Mouse (Mus musculus) heart, embryonic 14.5 days (tissue): ENCODE data around the gene Tbl1xr1. TPM values are rescaled to one million over a fixed set of nuclear protein-coding genes. Genes with fewer than 3 reads are reported as not detected.

Experiments used
- ATAC-seq: fragments of 200-750 bp; cut with Nextera tagmentation; 2 replicates; pipeline ENCODE4 v1.8.0; 2017; ENCODE audit warnings: low read depth, moderate TSS enrichment; ENCODE audit not compliant: insufficient number of reproducible peaks, insufficient read depth, low FRiP score
- H3K27ac ChIP-seq, 2 experiments: fragments of 200-500 bp in 1 of 2; fragments of 300-500 bp in 1 of 2; sonication (generic) in 1 of 2; replicated peaks in 1 of 2; 2 replicates each; pipeline ENCODE4 v1.5.1; 2012 to 2014; ENCODE audit warnings: low read depth in 2 of 2, low read length in 2 of 2, control low read depth in 1 of 2, mild to moderate bottlenecking in 1 of 2, mixed read lengths in 1 of 2; ENCODE audit not compliant: control insufficient read depth in 1 of 2, insufficient read depth in 1 of 2
- H3K27me3 ChIP-seq: fragments of 300-500 bp; sonication (generic); 2 replicates; pipeline ENCODE4 v1.6.1; 2014; ENCODE audit warnings: mild to moderate bottlenecking, low read length, control low read depth; ENCODE audit not compliant: control insufficient read depth, insufficient read depth
- H3K36me3 ChIP-seq: fragments of 300-500 bp; sonication (generic); 2 replicates; pipeline ENCODE4 v1.6.1; 2014; ENCODE audit warnings: mild to moderate bottlenecking, control low read depth, low read length, mixed read lengths; ENCODE audit not compliant: control insufficient read depth, insufficient read depth
- H3K4me1 ChIP-seq, 2 experiments: fragments of 200-500 bp in 1 of 2; fragments of 300-500 bp in 1 of 2; sonication (generic) in 1 of 2; 2 replicates each; pipeline ENCODE4 v1.6.1; 2012 to 2014; ENCODE audit warnings: low read length in 2 of 2, control low read depth in 1 of 2, mixed read lengths in 1 of 2; ENCODE audit not compliant: control insufficient read depth in 2 of 2, insufficient read depth in 2 of 2
- H3K4me2 ChIP-seq: fragments of 300-500 bp; sonication (generic); 2 replicates; pipeline ENCODE4 v1.6.1; 2014; ENCODE audit warnings: mild to moderate bottlenecking, low read length
- H3K4me3 ChIP-seq, 2 experiments: fragments of 200-500 bp in 1 of 2; fragments of 300-500 bp in 1 of 2; sonication (generic) in 1 of 2; 2 replicates each; pipeline ENCODE4 v1.5.1; 2012 to 2014; ENCODE audit warnings: low read length in 2 of 2, mild to moderate bottlenecking in 2 of 2, control low read depth in 1 of 2, low read depth in 1 of 2, moderate library complexity in 1 of 2; ENCODE audit not compliant: control insufficient read depth in 1 of 2, insufficient read depth in 1 of 2
- H3K9ac ChIP-seq: fragments of 300-500 bp; sonication (generic); 2 replicates; pipeline ENCODE4 v1.6.1; 2014; ENCODE audit warnings: mild to moderate bottlenecking, low read length
- H3K9me3 ChIP-seq: fragments of 300-500 bp; sonication (generic); 2 replicates; pipeline ENCODE4 v1.6.1; 2016; ENCODE audit warnings: low read length, control low read depth; ENCODE audit not compliant: control insufficient read depth
- WGBS: fragments of 180-500 bp; shearing (Covaris S2); extraction: QIAGEN DNeasy Blood & Tissue Kit; methylation state at CpG from one replicate; pipeline ENCODE4 v1.1.7; 2014; 5-methylcytosine and 5-hydroxymethylcytosine counted together
- polyA plus RNA-seq: library from polyadenylated mRNA; unstranded; fragments of >200 nt; fragmentation: Nextera tagmentation; extraction: Ambion mirVana; gene quantifications from 2 replicates; pipeline ENCODE4 v1.2.1, GENCODE M21; 2014

Gene Tbl1xr1
- polyA plus RNA-seq, result 18.1 and 24.5 TPM in 2 replicates

GRCm38 (mm10) chr3:22076561-22076935 lies at the start of gene Tbl1xr1:
TSS of gene Tbl1xr1 (plus strand) at chr3:22076652.
- ATAC-seq, result peak; percentile 85

GRCm38 (mm10) chr3:22038004-22038403 lies 38.4 kb upstream of the Tbl1xr1 start:
- ATAC-seq, result no peak
- 43% methylated on average over 4 of the region's 4 CpGs for WGBS
- H3K4me1 ChIP-seq, result peaks cover 0 to 2% of the 10 kb centered on the region in 2 experiments; a peak in 3 of 4 replicates

More at GRCm38 (mm10) chr3:22076561-22076935, at the start of gene Tbl1xr1:
- peak within 1 kb of the TSS; percentile 86 for H3K4me2 ChIP-seq
- peak within 1 kb of the TSS; percentile 93 for H3K9ac ChIP-seq
- H3K4me3 ChIP-seq, result peak within 1 kb of the TSS; percentile 86 to 100
- H3K27me3 ChIP-seq, result no peaks in the 10 kb centered on the region
- peaks cover 14% of the 10 kb centered on the region in 2 experiments for H3K4me1 ChIP-seq
- WGBS, result 0% methylated on average over 24 of the region's 46 CpGs
- H3K9me3 ChIP-seq, result no peaks in the 10 kb centered on the region
- peak within 1 kb of the TSS; percentile 94 to 98 for H3K27ac ChIP-seq
- no peaks in the 10 kb centered on the region for H3K36me3 ChIP-seq

GRCm38 (mm10) chr3:22039036-22039795 lies 37.2 kb upstream of the Tbl1xr1 start:
- Histone ChIP-seq H3K27ac (no peak overlapping the region), H3K4me3 (no peak overlapping the region), H3K4me2 (no peak overlapping the region), H3K9ac (no peak overlapping the region), H3K36me3 (no peaks in the 10 kb centered on the region), H3K27me3 (no peaks in the 10 kb centered on the region), H3K9me3 (no peaks in the 10 kb centered on the region; the same call in 1 of the 2 replicates), H3K4me1 (no peaks in the 10 kb centered on the region)
- 85% methylated on average over 8 of the region's 8 CpGs for WGBS
- no peak for ATAC-seq

More at GRCm38 (mm10) chr3:22038004-22038403, 38.4 kb upstream of the Tbl1xr1 start:
- H3K4me3 ChIP-seq, result no peak overlapping the region
- H3K4me2 ChIP-seq, result no peak overlapping the region
- no peaks in the 10 kb centered on the region for H3K9me3 ChIP-seq
- no peak overlapping the region for H3K27ac ChIP-seq
- no peak overlapping the region for H3K9ac ChIP-seq
- no peaks in the 10 kb centered on the region for H3K27me3 ChIP-seq
- H3K36me3 ChIP-seq, result no peaks in the 10 kb centered on the region

GRCm38 (mm10) chr3:22040627-22041026 lies 35.8 kb upstream of the Tbl1xr1 start:
- Histone ChIP-seq H3K4me3 (no peak overlapping the region), H3K9me3 (no peaks in the 10 kb centered on the region; the same call in 1 of the 2 replicates), H3K4me1 (no peaks in the 10 kb centered on the region), H3K9ac (no peak overlapping the region), H3K27me3 (no peaks in the 10 kb centered on the region), H3K36me3 (no peaks in the 10 kb centered on the region), H3K27ac (no peak overlapping the region), H3K4me2 (no peak overlapping the region)
- no peak for ATAC-seq
- WGBS, result 89% methylated on average over 6 of the region's 6 CpGs

- Histone ChIP-seq H3K27me3 (no peaks in the 10 kb centered on the region), H3K4me3 (no peak overlapping the region), H3K27ac (no peak overlapping the region), H3K4me2 (peak overlapping the region; percentile 14; the same call in 1 of the 2 replicates), H3K4me1 (0 out of 4 replicates have a peak, but pooled peaks cover 0 to 3% of the 10 kb centered on the region in 2 experiments), H3K9ac (no peak overlapping the region), H3K36me3 (no peaks in the 10 kb centered on the region), H3K9me3 (no peaks in the 10 kb centered on the region; the same call in 1 of the 2 replicates)
- 61% methylated on average over 14 of the region's 14 CpGs for WGBS
- no peak for ATAC-seq
These were observed 29.2 kb upstream of the Tbl1xr1 start for GRCm38 (mm10) chr3:22047203-22047602.

GRCm38 (mm10) chr3:22056664-22057328 lies 19.7 kb upstream of the Tbl1xr1 start:
- WGBS, result 86% methylated on average over 4 of the region's 4 CpGs

GRCm38 (mm10) chr3:22058206-22058804 lies 18.1 kb upstream of the Tbl1xr1 start:
- no peaks in the 10 kb centered on the region for H3K9me3 ChIP-seq
- H3K4me2 ChIP-seq, result no peak overlapping the region
- H3K27ac ChIP-seq, result no peak overlapping the region
- no peak overlapping the region for H3K9ac ChIP-seq
- H3K4me1 ChIP-seq, result no peaks in the 10 kb centered on the region
- H3K36me3 ChIP-seq, result no peaks in the 10 kb centered on the region
- no peak for ATAC-seq
- no peaks in the 10 kb centered on the region for H3K27me3 ChIP-seq
- no peak overlapping the region for H3K4me3 ChIP-seq
- 76% methylated on average over 7 of the region's 7 CpGs for WGBS

More at GRCm38 (mm10) chr3:22056664-22057328, 19.7 kb upstream of the Tbl1xr1 start:
- no peaks in the 10 kb centered on the region for H3K27me3 ChIP-seq
- no peak overlapping the region for H3K4me2 ChIP-seq
- no peak overlapping the region for H3K9ac ChIP-seq
- H3K4me3 ChIP-seq, result no peak overlapping the region
- H3K4me1 ChIP-seq, result no peaks in the 10 kb centered on the region
- ATAC-seq, result no peak
- no peaks in the 10 kb centered on the region for H3K36me3 ChIP-seq
- no peaks in the 10 kb centered on the region for H3K9me3 ChIP-seq
- H3K27ac ChIP-seq, result no peak overlapping the region
